Mouse (Mus musculus): Measurements from ENCODE around the gene Obscn.

The Obscn gene

DNA sequence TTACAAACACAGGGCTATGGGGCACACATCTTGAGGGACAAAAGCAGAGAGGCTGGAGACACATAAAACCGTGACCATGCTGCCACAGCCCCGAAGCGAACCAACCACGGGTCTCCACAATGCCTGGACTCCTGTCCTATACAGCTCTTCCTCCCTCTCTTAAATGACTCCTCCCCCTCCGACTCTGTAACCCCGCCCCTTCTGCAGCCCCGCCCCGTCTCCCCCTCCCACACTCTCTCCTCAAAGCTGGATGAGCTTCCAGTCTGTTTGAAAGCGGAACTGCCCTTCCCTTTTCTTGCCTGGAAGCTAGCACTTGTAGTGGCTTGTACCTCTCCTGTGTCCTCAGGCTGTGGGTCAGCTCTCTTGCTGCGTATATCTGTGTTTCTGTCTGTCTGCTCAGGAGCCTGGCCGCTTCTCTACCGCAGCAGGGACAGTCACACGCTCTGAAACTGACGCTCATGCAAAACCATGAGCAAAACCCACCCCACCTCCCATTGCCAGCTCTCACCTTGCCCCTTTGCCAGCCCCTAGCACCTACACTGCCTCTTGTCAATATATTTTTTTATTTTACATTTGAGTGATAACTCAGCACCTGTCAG, 5.7 kb upstream of the Obscn start:
- DNase-seq (ENCODE audit: low read depth, low spot score): no peak

GRCm38 (mm10) chr11:59138537-59139486, 2.6 kb upstream of the Obscn start:
- DNase-seq (ENCODE audit: low read depth, low spot score): no peak

- no peak for DNase-seq (ENCODE audit: low read depth, low spot score)
These were observed 948 bp upstream of the Obscn start for GRCm38 (mm10) chr11:59136994-59137706.

DNA sequence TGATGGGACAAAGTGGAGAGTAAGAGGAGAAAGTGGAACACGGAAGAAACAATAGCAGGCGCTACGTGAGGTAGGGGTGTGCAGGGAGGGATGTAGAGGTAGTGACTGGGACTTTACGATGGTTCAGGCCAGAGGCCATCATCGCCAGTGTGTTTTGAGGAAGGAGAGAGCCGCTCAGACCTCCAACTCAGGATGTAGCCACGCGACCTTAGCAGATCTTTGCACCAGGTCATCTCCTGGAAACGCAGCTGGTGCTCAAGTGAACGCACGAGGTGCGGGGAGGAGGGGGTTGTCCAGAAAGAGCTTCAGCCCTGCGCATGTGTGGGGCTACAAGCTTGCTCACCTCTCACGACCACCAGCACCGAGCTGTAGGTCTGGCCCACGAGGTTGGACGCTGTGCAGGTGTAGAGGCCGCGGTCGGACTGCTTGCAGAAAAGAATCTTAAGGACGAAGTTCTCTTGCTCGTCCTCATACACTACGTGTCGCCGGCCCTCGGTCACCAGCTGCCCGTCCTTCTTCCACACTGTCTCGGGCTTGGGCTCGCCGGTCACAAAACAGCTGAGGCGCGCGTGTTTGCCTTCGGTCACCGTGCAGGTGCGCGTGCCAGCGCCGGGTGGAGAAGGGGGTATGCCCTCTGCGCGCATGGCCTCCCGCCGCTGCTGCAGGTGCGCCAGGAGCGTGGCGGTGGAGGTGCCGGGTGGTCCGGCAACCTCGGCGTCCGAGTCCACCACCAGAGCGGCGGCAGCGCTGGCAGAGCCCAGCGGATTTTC, 966 bp downstream of the Obscn start:
- no peak for DNase-seq (ENCODE audit: low read depth, low spot score)

- DNase-seq (ENCODE audit: low read depth, low spot score): no peak
These were observed 1.7 kb downstream of the Obscn start for GRCm38 (mm10) chr11:59134373-59134997.

DNA sequence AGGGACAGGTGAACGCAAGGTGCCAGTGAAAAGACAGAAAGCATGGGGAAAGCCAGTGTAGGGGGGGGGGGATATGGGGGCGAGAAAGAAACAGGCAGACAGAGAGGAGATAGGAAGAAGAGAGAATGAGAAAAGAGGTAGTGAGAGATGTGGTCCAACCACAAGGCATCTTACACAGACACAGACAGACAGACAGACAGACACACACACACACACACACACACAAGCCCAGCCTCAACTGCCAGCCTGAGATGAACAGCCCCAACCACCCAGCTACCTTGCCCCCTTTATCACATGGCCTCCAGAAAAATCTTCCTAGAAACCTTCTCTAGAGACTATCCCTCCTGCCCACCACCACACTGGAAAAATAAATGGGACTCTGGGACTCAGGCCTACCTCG, 4.1 kb downstream of the Obscn start:
- DNase-seq (ENCODE audit: low read depth, low spot score): no peak

DNA sequence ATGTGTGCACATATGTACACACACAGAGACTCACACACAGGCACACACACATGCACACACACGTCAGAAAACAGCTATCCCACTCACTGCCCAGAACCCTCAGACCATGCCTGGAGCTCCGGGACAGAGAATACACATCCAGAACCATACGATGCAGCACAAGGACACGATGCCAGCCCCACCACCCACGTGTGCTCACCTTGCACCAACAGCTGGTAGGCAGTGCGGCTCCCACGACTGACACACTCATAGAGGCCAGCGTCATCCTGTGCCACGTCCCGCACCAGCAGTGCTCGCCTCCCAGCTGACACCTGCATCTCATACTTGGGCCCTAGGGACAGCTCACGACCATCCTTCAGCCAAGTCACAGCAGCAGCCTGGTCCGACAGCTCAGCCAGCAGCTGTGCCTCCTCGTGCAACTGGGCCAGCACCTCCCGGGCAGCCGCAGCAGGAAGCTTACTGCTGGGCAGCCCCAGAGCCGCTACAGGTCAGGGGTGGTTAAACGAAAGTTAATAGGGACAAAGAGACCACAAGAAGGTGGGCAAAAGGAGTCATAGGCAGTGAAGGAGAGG, 4.8 kb downstream of the Obscn start:
- no peak for DNase-seq (ENCODE audit: low read depth, low spot score)

DNA sequence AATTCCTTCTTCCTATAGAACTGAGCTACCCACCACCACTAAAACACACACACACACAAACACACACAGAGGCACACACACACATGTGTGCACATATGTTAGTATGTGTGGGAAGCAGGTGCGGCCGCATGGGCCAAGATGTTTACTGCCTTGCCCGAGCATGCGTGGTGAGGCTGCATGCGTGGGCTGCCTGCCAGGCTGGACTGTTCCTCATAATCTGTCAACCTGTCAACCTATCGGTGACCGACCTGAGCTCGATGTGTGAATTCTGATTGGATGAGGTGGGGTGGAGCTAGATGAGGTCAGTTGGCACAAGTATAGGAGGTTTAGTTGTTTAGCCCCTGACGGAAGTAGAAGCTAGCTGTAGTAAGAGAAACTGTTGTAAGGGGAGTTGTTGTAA, 5.4 kb downstream of the Obscn start:
- DNase-seq (ENCODE audit: low read depth, low spot score): no peak

DNA sequence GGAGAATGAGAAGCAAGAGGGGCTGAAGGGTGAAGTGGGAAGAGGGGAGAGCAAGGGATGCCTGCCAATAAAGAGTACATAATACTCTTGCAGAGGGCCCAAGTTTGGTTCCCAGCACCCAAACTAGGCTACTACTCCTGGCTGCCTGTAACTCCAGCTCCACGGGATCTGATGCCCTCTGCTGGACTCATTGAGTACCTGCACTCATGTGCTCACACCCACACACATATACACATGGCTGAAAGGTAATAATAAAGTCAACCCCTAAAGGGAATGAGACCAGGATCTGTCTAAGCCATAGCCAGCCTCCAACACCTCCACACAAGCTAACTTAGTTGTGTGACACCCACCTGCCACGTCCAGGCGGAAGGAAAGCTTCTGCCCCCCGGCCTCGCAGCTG, 30.3 kb downstream of the Obscn start:
- no peak for DNase-seq (ENCODE audit: low read depth, low spot score)

- DNase-seq (ENCODE audit: low read depth, low spot score): no peak
These were observed 33.9 kb downstream of the Obscn start for GRCm38 (mm10) chr11:59102324-59102723.

GRCm38 (mm10) chr11:59098339-59098738, 37.9 kb downstream of the Obscn start:
- DNase-seq (ENCODE audit: low read depth, low spot score): peak; percentile 52

GRCm38 (mm10) chr11:59097770-59098169, 38.4 kb downstream of the Obscn start:
- DNase-seq (ENCODE audit: low read depth, low spot score): no peak

GRCm38 (mm10) chr11:59094213-59094612, 42.0 kb downstream of the Obscn start:
- no peak for DNase-seq (ENCODE audit: low read depth, low spot score)

DNA sequence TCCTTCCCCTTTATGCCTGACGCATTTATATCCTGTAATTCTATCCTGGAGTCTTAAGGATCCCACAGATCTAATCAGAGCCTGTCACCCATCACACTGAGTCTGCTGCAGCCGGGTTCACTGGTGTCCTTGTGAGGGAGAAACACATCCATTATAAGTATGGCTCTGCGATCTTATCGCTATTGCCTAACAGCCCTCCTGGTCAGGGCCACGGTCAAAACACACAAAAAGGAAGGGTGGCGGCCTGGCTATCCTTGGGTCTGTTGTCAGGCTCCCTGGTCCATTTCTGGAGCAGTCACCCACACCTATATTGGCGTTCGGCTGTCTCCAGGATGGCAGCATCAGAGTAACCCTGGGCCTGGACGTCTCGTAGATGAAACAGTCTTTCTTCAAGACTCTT, 48.6 kb downstream of the Obscn start:
- DNase-seq (ENCODE audit: low read depth, low spot score): no peak

- DNase-seq (ENCODE audit: low read depth, low spot score): no peak
These were observed 51.0 kb downstream of the Obscn start for GRCm38 (mm10) chr11:59085200-59085599.

DNA sequence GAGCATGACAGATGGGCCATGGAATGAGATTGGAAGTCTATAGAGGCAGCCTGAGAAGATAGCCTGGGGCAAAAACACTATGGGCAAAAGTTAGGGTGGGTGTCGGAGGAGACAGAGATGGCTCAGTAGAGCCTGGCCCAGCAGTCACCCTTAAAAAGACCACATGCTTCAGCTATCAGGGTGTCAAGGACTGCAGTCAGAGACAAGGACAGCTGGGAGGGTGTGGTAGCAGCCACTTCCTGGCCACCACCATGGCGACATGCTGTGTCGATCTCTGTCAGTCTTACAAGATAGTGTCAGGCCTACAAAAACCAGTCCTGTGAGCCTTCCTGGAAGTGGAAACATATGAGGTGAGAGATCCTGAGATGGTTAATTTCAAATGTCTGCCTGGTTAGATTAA, 53.1 kb downstream of the Obscn start:
- no peak for DNase-seq (ENCODE audit: low read depth, low spot score)

- DNase-seq (ENCODE audit: low read depth, low spot score): no peak
These were observed 57.9 kb downstream of the Obscn start for GRCm38 (mm10) chr11:59078311-59078710.

GRCm38 (mm10) chr11:59070321-59070720, 65.9 kb downstream of the Obscn start:
- peak; percentile 70 for DNase-seq (ENCODE audit: low read depth, low spot score)

DNA sequence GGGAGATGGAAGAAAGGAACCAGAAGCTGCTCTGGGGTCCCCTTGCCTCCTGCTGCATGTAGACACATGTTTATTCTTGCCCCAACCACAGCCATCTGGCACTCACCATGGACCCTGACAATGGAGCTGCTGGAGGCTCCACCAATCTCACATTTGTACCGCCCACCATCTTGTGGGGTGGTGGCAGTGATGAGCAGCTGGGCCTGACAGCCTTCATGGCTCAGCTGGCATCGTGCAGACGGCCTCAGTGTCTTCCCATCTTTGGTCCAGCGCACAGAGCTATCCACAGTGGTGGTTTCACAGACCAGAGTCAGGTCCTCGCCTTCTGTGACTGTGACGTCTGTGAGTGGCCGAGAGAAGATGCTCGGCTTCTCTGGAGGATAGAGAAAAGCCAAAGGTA, 67.3 kb downstream of the Obscn start:
- peak; percentile 14 for DNase-seq (ENCODE audit: low read depth, low spot score)

DNA sequence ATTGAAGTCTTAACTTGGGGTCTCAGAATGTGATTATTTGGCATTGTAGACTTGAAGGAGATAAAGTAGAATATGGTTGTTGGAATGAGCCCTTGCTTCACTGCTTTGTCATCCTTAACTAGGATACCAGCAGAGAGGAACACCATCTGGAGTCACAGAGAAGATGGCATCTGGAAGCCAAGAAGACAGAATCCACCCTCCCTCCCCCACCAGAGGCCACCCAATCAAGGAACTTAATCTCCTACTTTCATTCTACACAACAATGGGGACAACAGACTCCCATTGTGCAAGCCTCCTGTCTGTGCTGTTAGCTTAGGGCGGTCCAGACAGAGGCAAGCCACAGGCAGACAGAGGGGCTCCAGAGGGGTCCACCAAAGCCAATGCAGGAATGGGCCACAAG, 67.8 kb downstream of the Obscn start:
- DNase-seq (ENCODE audit: low read depth, low spot score): peak; percentile 77

DNA sequence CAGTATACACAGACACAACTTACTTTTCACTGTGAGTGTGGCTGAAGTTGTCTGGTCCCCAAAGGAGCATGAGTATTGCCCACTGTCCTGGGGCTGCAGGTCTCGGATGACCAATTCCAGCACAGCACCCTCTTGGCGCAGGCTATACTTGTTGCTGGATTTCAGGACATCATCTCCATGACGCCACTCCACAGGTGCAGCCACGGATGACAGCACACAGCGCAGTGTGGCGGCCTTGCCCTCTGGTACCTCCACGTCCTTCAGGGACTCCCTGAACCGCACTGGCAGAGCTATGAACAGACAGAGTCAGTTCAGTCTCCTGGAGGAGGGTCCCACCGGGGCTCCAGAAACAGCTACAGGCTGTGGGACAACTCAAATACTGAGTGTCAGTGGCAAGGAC, 68.3 kb downstream of the Obscn start:
- no peak for DNase-seq (ENCODE audit: low read depth, low spot score)
